Mouse (Mus musculus): ENCODE measurements around the gene Vamp2.

Vamp2 gene

DNA sequence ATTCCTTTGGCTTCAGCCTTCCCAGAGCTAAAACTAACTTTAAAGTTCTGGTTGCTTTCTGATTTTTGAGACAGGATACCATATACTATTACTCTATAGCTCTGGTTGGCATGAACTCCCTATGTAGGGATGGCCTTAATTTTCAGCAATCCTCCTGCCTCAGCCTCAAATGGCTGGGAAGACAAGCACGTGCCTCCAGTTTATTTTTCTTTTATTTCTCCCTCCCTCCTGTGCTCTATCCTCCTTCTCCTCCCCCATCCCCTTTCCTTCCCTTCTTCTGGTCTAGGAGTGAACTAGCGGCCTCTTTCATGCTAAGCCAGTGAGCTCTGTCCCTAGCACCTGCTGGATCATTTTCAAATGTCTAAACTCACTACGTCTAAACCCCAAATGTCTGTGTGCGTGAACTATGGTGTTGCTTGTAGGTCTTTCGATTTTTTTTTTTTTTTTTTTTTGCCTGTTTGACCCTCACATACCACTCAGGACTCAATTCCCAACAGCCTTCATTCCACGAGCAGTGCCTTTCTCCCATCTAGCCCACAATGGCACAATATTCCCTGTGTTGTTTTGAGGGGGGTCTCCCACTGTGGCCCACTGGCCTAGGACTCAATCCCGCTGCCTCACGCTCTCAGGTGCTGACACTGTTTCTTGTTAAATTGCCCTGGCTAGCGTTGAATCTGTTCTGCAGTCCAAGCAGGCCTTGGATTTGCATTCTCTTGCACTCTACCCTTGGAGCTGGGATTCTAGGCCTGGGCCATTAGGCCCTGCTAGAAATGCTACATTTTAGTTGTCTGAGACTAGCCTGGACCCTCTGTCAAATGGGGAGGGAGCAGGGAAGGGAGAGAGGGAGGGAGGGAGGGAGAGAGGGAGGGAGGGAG, 23.8 kb upstream of the Vamp2 start:
- no peak for DNase-seq (ENCODE audit: low read depth, low spot score)

DNA sequence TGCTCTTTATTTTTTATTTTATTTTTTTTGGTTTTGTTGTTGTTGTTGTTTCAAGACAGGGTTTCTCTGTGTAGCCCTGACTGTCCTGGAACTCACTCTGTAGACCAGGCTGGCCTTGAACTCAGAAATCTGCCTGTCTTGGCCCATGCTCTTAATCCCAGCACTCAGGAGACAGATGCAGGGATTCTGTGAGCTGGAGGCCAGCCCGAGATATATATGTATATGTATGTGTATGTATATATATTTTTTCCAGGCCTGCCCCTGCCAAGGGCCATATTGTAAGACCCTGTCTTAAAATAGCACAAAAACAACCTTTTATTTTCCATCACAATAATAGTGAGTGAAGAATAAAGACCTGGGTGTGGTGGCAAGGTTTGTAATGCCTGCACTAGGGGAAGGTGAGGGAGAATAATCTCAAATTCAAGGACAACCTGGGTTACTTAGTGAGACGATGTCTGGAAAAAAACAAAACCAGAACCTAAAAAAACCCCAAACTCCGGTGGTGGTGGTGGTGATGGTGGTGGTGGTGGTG, 22.8 kb upstream of the Vamp2 start:
- DNase-seq (ENCODE audit: low read depth, low spot score): no peak

DNA sequence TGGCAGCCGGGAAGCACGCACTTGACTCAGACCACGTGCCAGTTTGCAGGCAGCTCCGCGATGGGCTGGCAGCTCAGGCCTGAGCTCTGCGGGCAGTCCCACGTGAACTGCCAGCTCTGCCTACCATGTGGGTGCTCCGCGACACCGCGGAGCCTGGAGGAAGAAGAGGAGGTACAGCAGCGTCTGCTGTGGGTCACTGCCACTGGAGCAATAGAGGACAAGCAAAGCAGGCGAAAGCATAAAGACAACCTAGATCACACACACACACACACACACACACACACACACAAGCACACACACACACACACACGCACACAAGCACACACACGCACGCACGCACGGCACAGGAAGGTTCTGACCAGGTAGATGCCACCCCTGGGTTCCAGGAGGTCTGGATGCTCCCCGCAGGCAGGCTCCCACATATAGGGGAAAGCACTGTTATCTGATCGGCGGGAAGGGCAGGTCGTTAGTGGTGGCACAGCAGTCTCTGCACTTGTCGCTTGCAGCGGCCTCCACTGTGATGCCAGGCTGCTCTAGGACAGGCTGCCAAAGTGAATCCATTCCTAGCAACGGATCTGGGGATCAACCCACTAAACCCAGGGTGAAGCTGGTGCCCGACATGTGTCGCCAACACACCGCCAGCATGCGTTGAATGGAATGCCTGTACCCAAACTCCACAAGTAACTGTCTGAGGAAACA, 22.0 kb upstream of the Vamp2 start:
- DNase-seq (ENCODE audit: low read depth, low spot score): no peak

DNA sequence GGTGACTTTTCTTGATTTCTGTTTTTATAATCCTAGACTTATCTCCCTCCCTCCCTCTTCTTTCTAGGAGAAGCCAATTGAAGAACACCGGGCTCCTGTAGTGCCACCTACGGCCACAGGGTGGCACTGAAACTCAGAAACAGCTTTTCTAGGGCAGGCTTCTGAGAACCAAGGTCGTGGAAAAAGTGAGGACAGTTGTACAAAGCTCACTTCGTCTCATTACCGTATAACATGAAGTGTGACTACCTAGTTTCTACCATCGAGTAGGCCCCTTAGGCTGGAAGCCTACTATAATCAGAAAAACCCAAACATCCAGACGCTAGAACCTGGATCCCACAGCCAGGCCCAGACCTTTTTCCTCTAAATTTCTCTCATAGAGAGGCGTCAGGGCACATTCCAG, 21.3 kb upstream of the Vamp2 start:
- DNase-seq (ENCODE audit: low read depth, low spot score): peak; percentile 86

DNA sequence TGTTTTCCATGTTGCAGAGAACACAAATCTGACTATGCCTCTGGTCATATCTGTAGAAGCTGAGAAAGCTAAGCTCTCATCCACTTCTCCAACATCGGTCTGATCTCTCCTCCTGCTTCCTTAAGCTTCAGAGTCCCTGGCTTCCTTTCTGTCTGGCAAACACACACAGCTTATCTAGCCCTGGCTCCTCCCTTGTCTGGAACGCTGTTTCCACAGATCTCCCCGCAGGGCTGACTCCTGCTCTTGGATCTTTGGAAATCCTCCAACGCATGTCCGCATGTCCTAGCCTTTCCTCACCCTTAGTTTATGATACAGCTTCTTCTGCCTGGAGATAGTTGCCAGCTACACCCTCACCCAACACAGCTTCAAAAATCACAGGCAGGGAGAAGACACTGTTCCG, 20.7 kb upstream of the Vamp2 start:
- DNase-seq (ENCODE audit: low read depth, low spot score): no peak

DNA sequence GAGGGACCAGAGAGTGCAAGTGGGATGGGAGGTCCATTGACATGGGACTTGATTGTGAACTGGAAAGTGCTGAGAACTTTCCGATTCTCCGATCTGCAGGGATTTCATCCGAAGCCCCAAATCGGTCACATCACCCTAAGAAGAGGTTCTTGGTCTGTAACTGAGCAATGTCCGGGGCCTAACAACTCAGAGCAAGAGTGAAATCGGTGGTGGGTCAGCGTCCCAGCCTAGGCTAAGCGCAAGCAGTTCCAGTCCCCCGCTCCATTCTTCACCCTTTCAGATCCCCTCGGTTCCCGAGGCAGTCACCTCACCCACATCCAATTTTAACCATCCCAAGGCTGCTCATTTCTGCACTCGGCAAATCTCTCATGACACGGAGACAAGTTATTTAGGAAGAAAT, 18.2 kb upstream of the Vamp2 start:
- DNase-seq (ENCODE audit: low read depth, low spot score): no peak

DNA sequence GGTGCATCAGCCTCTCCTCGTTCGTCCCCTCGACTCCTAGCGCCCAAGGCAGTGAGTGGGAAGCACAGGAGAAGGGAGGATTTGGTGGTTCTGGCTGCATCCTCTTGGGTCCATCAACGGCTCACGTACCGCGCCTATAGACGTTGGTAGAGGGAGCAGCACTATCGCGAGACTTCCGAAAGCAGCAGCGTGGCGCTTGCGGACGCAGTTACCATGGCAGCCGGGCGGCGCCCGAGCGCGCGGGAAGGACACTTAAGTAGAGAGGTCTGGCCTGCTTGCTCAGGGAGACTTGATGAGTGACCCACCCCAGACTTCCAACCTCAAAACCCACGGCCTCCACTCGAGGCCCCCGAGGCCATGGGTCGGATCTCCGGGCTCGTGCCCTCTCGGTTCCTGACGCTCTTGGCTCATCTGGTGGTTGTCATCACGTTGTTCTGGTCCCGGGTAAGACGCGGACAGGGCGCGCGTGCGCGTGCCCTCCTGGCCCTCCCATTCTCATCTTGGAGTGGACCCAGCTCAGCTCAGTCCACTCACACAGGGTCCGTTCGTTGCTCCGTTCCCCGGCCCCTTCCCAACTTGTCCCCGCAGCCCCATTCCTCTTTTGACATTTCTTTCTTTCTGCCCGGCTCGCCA, 17.6 kb upstream of the Vamp2 start, which contains the start of gene Tmem107:
Tmem107 (plus strand) TSS at position 217 of the 633 bp plus-strand sequence.
- DNase-seq (ENCODE audit: low read depth, low spot score): peak; percentile 97

DNA sequence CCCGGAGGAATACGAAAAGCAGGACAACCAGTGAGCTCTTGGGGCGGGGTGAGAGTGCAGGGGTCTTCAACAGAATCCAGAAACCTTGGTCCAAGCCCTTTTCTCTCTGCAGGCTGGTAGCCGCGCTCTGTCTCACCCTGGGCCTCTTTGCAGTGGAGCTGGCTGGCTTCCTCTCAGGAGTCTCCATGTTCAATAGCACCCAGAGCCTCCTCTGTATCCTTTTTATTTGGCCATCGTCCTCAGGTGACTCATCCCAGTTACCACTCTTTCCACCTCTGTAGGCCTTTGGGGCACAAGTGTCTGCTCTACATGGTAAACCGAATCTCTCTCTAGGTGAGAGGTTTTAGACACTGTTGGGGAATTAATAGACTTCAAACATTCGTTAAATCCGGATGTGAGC, 17.0 kb upstream of the Vamp2 start:
- DNase-seq (ENCODE audit: low read depth, low spot score): no peak

DNA sequence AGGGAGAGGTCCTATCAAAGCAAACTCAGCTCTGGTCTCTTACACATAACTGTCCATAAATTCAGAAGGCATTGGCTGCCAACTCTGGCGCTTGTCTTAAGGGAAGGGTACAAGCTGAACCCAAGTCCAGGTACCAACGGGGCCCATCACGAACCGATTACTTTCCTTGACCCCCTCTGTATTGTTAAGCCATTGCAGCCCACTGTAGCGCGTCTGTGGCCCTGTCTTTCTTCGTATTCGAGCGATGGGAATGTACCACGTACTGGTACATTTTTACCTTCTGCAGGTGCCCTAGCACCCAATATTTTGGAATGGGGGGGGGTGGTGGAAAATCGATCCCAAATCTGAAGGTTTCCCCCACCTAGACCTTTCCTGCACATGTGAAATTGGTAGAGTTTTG, 16.1 kb upstream of the Vamp2 start:
- no peak for DNase-seq (ENCODE audit: low read depth, low spot score)

DNA sequence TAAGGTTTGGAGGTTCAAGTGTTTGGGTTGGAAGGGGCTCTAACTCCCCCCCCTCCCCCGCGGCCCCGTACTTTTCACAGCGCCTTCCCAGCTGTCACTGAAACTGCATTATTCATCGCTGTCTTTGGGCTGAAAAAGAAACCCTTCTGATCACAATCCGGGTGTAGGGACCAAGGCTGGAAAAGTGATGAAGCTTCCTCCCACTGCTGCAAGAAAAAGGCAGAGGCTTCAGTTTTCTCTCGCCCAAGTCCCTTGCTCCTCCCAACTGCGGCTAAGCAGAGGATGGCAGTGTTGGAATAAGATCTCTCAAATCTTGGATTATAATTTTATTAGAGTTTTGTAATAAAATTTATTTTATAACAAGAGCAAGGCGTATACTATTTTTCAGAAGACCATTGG, 15.6 kb upstream of the Vamp2 start:
- no peak for DNase-seq (ENCODE audit: low read depth, low spot score)

DNA sequence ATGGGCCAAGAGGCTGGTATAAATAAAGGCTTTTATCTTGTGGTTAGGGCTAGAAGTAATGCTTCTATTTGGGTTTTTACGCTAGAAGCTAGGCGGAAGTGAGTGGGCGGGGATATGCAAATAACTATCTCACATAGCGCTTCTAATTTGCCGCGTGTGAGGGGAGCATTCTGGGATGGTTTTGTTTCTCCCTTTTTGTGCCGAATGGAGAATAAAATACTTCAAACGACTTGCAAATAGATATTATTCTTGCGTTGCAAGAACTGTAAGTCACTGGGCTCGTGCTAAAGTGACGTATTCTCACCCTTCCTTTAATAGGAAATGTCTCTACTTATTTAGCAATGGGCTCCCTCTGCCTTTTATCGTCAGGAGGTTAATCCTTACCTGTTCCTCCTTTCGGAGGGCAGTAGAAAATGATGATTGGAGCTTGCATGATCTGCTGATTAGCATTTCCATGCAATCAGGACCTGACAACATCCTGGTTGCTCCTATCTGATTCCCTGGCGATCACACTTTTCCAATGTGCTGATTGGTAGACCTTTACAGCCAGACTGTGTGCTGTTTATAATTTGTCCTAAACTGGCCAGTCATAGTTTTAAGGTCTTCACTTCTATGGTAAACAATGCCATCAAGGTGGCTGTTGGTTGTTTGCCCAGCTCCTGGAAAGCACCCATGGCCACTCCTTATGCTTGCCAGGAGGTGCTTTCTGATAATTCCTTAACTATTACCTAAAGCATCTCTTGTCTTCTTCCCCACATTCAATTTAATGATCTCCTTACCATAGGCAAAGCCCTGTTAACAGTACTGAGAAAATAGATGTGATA, 15.0 kb upstream of the Vamp2 start:
- DNase-seq (ENCODE audit: low read depth, low spot score): peak; percentile 95

DNA sequence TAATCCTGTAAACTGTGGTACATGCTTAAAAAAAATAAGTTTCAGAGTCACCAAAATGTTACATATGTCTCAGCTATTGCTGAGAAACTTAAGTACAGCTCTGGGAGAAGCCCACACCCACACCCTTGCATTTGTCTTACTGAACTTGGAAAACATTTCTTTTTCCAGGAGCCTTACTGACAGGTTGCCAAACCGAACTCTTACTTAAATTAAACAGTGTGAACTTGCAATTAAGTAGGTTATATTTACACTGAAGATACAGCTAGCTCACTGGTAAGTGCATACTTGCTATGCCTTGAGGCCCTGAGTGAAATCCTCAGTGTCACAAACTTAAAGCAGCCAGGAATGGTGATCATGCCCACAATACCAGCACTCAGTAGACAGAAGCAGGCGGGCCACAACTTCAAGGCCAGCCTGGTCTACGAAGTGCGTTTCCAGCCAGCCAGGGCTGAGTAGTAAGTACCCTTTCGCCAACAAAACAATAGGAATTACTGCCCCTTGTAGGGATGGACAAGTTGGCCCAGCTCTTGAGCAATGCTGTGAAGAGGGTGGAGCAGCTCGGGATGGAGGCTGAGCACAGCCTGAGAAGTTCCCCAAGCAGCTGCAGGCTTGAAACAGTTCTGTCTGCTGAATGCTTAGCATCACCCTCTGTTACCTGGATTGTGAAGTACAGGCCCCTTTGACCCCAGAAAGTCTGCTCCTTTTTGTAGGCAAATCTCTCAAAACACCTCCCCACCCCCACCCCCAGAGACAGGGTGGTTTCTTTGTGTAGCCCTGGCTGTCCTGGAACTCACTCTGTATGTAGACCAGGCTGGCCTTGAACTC, 14.1 kb upstream of the Vamp2 start:
- no peak for DNase-seq (ENCODE audit: low read depth, low spot score)

DNA sequence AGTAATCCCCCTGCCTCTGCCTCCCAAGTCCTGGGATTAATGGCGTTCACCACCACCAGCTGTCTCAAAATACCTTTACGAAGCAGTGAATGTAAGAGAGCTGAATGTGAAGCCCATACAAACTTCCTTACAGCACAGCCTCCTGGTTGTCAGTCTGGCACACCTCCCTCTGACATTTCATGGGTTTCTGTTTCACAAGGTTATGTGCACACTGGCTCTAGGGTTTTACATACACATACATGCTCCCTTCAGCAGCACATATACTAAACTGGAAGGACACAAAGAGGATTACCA, 13.6 kb upstream of the Vamp2 start:
- DNase-seq (ENCODE audit: low read depth, low spot score): no peak

DNA sequence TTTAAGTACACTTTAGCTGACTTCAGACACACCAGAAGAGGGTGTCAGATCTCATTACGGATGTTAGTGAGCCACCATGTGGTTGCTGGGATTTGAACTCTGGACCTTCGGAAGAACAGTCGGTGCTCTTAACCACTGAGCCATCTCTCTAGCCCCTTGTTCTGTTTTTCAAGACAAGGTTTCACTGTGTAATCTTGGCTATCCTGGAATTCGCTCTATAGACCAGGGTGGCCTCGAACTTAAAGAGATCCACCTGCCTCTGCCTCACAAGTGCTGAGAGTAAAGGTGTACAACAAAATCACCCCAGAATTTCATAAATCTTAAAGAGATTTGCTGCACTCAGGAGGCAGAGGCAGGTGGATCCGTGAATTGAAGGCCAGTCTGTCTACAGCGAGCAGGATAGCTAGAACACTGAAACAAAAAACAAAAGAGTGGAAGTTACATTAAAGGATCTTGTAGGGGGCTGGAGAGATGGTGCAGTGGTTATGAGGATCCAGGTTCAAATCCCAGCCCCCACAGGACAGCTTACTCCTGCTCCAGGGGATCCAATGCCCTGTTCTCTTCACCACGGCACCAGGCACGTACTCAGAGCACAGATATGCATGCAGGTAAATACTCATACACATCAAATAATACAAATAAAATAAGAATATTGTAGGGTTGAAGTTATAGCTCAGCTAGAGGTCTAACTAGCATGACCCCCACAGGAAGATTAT, 12.4 kb upstream of the Vamp2 start:
- no peak for DNase-seq (ENCODE audit: low read depth, low spot score)

DNA sequence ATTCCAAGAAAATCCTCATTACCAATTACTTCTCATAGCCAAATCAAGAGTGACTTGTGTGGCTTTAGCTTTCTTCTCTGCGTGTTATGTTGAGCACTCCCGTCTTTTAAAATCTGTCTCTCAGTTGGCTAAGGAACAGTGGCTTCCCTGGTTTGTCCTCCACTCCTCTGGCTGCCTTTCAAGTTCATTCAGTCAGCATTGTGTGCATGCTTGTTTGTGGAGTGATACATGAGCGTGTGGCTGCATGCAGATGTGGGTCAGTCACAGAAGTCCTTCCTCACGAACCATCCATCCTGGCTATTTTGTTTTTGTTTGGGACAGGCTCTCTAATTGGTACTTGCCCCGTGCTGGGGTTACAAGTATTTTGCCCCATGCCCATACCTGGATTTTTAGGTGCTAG, 11.7 kb upstream of the Vamp2 start:
- DNase-seq (ENCODE audit: low read depth, low spot score): no peak

DNA sequence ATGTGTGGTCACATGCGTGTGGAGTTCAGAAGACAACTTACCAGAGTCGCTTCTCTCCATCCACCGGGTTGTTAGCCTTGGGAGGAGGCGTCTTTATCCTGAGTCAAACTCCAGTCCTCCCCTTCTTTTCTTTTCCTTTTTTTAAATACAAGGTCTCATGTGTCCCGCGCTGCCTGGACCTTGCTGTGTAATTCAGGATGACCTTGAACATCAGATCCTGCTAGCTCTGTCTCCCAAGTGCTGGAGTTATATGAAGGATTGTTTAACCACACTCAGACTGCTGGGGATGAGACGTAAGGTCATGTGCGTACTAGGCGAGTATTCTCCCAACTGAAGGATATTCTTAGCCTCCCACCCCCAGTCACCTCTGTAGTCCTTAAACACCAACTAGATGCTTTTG, 11.0 kb upstream of the Vamp2 start:
- DNase-seq (ENCODE audit: low read depth, low spot score): no peak

DNA sequence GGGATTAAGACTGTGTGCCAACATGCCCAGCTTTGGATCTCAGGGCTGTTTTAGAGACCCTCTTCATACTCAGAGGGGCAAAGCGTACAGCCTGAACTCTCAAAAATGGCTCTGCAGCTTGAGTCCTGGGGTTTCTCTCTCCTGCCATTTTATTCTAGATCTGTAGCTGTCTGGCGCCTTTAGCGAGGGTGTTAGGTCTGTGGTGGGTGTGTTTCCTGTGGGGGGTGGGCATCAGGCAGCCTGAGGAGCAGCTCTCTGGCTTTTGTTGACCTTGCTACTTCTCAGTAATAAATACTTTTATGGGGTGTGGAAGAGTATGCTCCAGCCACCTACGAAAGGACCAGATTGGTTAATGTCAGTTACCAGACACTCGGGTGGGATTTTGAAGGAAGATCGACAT, 10.2 kb upstream of the Vamp2 start:
- no peak for DNase-seq (ENCODE audit: low read depth, low spot score)

DNA sequence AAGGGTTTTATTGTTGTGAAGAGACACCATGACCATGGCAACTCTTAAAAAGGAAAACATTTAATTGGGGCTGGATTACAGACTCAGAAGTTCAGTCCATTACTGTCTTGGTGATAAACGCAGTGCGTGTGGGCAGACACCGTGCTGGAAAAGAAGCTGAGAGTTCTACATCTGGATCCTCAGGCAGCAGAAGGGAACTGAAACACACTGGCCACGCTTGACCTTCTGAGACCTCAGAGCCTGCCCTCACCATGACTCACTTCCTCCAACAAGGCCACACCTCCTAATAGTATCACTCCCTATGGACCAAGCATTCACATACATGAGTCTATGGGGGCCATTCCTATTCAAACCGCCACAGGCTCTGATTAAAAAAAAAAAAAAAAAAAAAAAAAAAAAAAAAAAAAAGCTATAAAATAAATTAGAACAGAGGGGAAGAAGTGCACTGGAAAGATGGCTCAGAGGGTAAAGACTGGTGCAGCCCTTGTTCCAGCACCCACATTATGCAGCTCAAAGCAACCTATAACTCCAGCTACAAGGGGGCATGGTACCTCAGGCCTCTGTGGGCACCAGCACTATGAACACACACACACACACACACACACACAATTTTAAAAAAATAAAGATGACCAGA, 9.4 kb upstream of the Vamp2 start:
- no peak for DNase-seq (ENCODE audit: low read depth, low spot score)

DNA sequence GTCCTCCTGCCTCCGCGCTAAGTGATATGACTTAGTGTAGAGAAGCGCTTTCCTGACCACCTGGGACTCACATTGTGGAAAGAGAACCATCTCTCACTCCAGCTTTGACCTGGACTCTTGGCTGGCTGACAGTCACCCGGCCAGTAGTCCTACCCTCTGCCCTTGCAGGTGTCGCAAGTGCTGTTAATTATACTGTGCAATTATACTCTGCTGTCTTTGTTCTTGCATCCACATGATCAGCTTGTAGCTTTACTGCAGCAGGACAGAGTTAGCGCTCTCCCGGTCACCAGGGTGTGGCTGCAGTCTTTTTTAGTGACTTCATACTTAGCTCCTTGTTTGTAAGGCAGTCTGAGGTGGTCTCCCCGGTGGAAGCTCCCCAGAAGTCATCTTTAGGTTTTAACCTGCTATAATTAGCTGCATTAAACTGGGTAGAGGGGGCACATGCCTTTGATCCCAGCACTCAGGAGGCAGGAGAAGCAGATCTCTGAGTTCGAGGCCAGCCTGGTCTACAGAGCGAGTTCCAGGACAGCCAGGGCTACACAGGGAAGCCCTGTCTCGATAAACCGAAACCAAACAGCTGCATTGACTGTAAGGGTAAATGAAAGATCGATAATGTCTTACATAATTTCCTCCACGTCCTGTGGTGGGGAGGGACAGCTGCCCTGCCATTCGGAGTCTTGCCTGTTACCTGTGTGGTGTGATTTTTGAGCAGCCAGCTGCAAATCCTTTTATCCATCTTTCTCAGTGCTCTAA, 8.0 kb upstream of the Vamp2 start:
- DNase-seq (ENCODE audit: low read depth, low spot score): no peak
